Mouse (Mus musculus) liver, adult 2 months (tissue): ENCODE data around the gene Ppp1cb.

Experiments used
- CTCF ChIP-seq: fragments of 200-500 bp; IDR thresholded peaks from 2 replicates; pipeline ENCODE4 v1.5.1; 2011; ENCODE audit warnings: low read depth, low read length, control low read depth
- POLR2A ChIP-seq: fragments of 200-500 bp; IDR thresholded peaks from 2 replicates; pipeline ENCODE4 v1.6.1; 2011; ENCODE audit warnings: low read length, control low read depth; ENCODE audit not compliant: insufficient read depth; ENCODE audit errors: extremely low read depth

DNA sequence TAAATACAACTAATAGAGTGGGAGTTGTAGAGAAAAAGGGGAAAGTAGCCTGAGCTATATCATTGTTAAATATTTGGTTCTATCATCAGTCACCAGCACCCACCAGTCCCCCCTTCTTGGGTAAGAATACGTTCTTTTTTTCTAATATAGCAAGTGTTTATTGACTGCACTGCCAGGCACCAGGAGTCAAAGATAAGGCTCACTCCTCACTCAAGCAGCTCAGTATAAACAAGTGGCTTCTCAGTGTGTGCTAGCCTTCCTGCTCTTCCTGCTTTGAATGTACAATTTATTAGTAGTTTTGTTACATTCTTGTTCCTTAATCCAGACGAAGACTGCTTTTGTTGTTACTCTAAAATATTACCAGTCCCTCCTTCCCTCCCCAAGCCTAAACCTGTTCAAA, 2.3 kb downstream of the Ppp1cb start:
- no peak for TF ChIP-seq POLR2A
- TF ChIP-seq CTCF: no peak
